ENCODE assay signal across 11 mouse cellular contexts in genomic region chr11:64618631-64619385, GRCm38 (mm10).
DNase-seq lines count a peak whose midpoint lies in the region; ATAC-seq and TF ChIP-seq lines count a peak whose summit lies in the region.
"Had no signal": no experiment of that assay in that cellular context is flagged by ENCODE, and none has a peak within 500 bp of the region (broad histone marks: within the 10 kb centered on the region; RNA-seq: fewer than 3 reads in every experiment).

No protein-coding gene starts in this region.

- ATAC-seq in lung, embryonic 14.5 days (ENCODE audit: insufficient read depth): no peak
- peak; percentile 67 for ATAC-seq in kidney, embryonic 15.5 days (replicated peaks; ENCODE audit: low FRiP score)
- ATAC-seq in midbrain, postnatal 0 days (ENCODE audit: low FRiP score): no peak
- ATAC-seq: forebrain, embryonic 15.5 days had no signal

- H3K9me3 ChIP-seq in lung, embryonic 14.5 days (ENCODE audit: low read depth, low read length): no peaks in the 10 kb centered on the region
- no peaks in the 10 kb centered on the region for H3K9me3 ChIP-seq in kidney, embryonic 15.5 days (replicated peaks)
- no peaks in the 10 kb centered on the region for H3K9me3 ChIP-seq in midbrain, postnatal 0 days (ENCODE audit: low read length)
- H3K9me3 ChIP-seq: forebrain, embryonic 15.5 days; megakaryocyte, embryonic 14.5 days had no signal

- WGBS in lung, embryonic 14.5 days: 56% methylated on average over 5 of the region's 5 CpGs
- WGBS in kidney, embryonic 15.5 days: 13% methylated on average over 5 of the region's 5 CpGs
- WGBS in midbrain, postnatal 0 days: 67% methylated on average over 5 of the region's 5 CpGs

- H3K36me3 ChIP-seq in lung, embryonic 14.5 days (ENCODE audit: insufficient read depth): no peaks in the 10 kb centered on the region
- H3K36me3 ChIP-seq in kidney, embryonic 15.5 days: no peaks in the 10 kb centered on the region
- H3K36me3 ChIP-seq in midbrain, postnatal 0 days (ENCODE audit: insufficient read depth, low read length): no peaks in the 10 kb centered on the region
- H3K36me3 ChIP-seq: forebrain, embryonic 15.5 days had no signal

- H3K9ac ChIP-seq in lung, embryonic 14.5 days: no peak overlapping the region
- no peak overlapping the region for H3K9ac ChIP-seq in kidney, embryonic 15.5 days
- H3K9ac ChIP-seq in midbrain, postnatal 0 days (replicated peaks; ENCODE audit: low read length, poor library complexity, severe bottlenecking): no peak overlapping the region
- H3K9ac ChIP-seq: forebrain, embryonic 15.5 days had no signal

- no peak overlapping the region for H3K27ac ChIP-seq in lung, embryonic 14.5 days (ENCODE audit: low read depth)
- peak overlapping the region; percentile 71 for H3K27ac ChIP-seq in kidney, embryonic 15.5 days
- no peak overlapping the region for H3K27ac ChIP-seq in midbrain, postnatal 0 days (ENCODE audit: low read depth, low read length)
- H3K27ac ChIP-seq: forebrain, embryonic 15.5 days had no signal

- H3K27me3 ChIP-seq in lung, embryonic 14.5 days (ENCODE audit: insufficient read depth, low read length): no peaks in the 10 kb centered on the region
- H3K27me3 ChIP-seq in kidney, embryonic 15.5 days: no peaks in the 10 kb centered on the region
- H3K27me3 ChIP-seq in midbrain, postnatal 0 days (ENCODE audit: insufficient read depth, low read length): no peaks in the 10 kb centered on the region
- H3K27me3 ChIP-seq: forebrain, embryonic 15.5 days; megakaryocyte, embryonic 14.5 days had no signal

- H3K4me2 ChIP-seq in lung, embryonic 14.5 days: no peak overlapping the region
- no peak overlapping the region for H3K4me2 ChIP-seq in kidney, embryonic 15.5 days
- no peak overlapping the region for H3K4me2 ChIP-seq in midbrain, postnatal 0 days (ENCODE audit: low read depth, low read length, poor library complexity, severe bottlenecking)
- H3K4me2 ChIP-seq: forebrain, embryonic 15.5 days had no signal

- no peak for TF ChIP-seq CTCF in lung, embryonic 14.5 days (IDR thresholded peaks at IDR 0.05; ENCODE audit: low read depth)
- TF ChIP-seq CTCF in midbrain, postnatal 0 days (IDR thresholded peaks at IDR 0.05): no peak

- H3K4me3 ChIP-seq in lung, embryonic 14.5 days (ENCODE audit: low read depth, low read length): no peak overlapping the region
- no peak overlapping the region for H3K4me3 ChIP-seq in kidney, embryonic 15.5 days (replicated peaks)
- no peak overlapping the region for H3K4me3 ChIP-seq in midbrain, postnatal 0 days (ENCODE audit: low read depth, low read length)
- H3K4me3 ChIP-seq: forebrain, embryonic 15.5 days; megakaryocyte, embryonic 14.5 days had no signal

- H3K4me1 ChIP-seq in lung, embryonic 14.5 days (ENCODE audit: insufficient read depth): no peaks in the 10 kb centered on the region
- peaks cover 16% of the 10 kb centered on the region for H3K4me1 ChIP-seq in kidney, embryonic 15.5 days
- H3K4me1 ChIP-seq in midbrain, postnatal 0 days (ENCODE audit: insufficient read depth, low read length): no peaks in the 10 kb centered on the region
- H3K4me1 ChIP-seq: forebrain, embryonic 15.5 days; megakaryocyte, embryonic 14.5 days had no signal

- DNase-seq in lung, embryonic 14.5 days: peak; percentile 9
- no peak for DNase-seq in lung, postnatal 25 days (ENCODE audit: low spot score)
- DNase-seq in gastrocnemius, postnatal 25 days: peak; percentile 36
- DNase-seq in lung, postnatal 14 days: peak; percentile 17
- no peak for DNase-seq in midbrain, postnatal 0 days (ENCODE audit: low spot score)
- no peak for DNase-seq in right cerebral cortex, postnatal 14 days
- no peak for DNase-seq in adipocyte (ENCODE audit: low spot score)
- DNase-seq: left cerebral cortex, postnatal 4 days had no signal

Comparison
In these comparisons a context has a peak if more than half of its experiments do, and no peak if none do; other contexts are left out.
1. DNase-seq: peak in lung, embryonic 14.5 days (single experiment), gastrocnemius, postnatal 25 days (single experiment) and lung, postnatal 14 days (single experiment); none in lung, postnatal 25 days (single experiment), midbrain, postnatal 0 days (single experiment), right cerebral cortex, postnatal 14 days (single experiment) and adipocyte (single experiment).